ENCODE assay signal across 30 mouse cellular contexts in the genomic region with DNA sequence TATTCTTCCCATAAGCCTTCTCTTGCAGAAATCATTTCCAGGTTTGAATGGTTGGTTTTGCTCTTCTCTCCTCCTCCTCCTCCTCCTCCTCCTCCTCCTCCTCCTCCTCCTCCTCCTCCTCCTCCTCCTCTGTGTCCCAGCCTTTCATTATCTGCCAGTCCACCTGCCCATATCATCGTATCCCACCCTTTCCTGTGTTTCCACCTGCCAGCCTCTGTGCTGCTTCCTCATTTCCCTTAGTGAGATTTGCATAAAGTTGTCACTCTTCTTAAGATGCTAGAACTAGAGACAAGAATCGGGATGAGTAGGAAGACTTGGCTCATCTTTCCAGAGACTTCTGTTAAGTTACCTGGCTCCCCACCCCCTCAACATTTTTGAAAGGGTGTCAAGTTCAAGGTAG.
"Had no signal": no experiment of that assay in that cellular context is flagged by ENCODE, and none has a peak within 500 bp of the region (broad histone marks: within the 10 kb centered on the region; RNA-seq: fewer than 3 reads in every experiment).

No protein-coding gene starts in this region.

- H3K27ac ChIP-seq: heart, embryonic 13.5 days; heart, embryonic 15.5 days; hindbrain, embryonic 10.5 days; hindbrain, embryonic 12.5 days; hindbrain, embryonic 13.5 days; hindbrain, embryonic 14.5 days; hindbrain, embryonic 15.5 days; hindbrain, postnatal 0 days; intestine, embryonic 15.5 days; kidney, embryonic 15.5 days; kidney, postnatal 0 days; layer of hippocampus, adult 2 months; left cerebral cortex, adult 2 months had no signal

- H3K27me3 ChIP-seq: heart, embryonic 12.5 days; heart, embryonic 13.5 days; heart, embryonic 15.5 days; hindbrain, embryonic 12.5 days; hindbrain, embryonic 13.5 days; hindbrain, embryonic 15.5 days; intestine, embryonic 15.5 days; kidney, embryonic 15.5 days had no signal

- H3K36me3 ChIP-seq: heart, embryonic 12.5 days; heart, embryonic 13.5 days; heart, embryonic 15.5 days; hindbrain, embryonic 10.5 days; hindbrain, embryonic 12.5 days; hindbrain, embryonic 13.5 days; hindbrain, embryonic 15.5 days; intestine, embryonic 15.5 days; kidney, embryonic 15.5 days had no signal

- H3K9ac ChIP-seq: heart, embryonic 12.5 days; heart, embryonic 13.5 days; heart, embryonic 15.5 days; hindbrain, embryonic 12.5 days; hindbrain, embryonic 13.5 days; hindbrain, embryonic 14.5 days; hindbrain, embryonic 15.5 days; intestine, embryonic 15.5 days; kidney, embryonic 15.5 days had no signal

- H3K9me3 ChIP-seq: heart, embryonic 12.5 days; heart, embryonic 13.5 days; heart, embryonic 15.5 days; hindbrain, embryonic 10.5 days; hindbrain, embryonic 12.5 days; hindbrain, embryonic 13.5 days; hindbrain, embryonic 15.5 days; intestine, embryonic 15.5 days; kidney, embryonic 15.5 days had no signal

- DNase-seq: heart, postnatal 10 days; heart, postnatal 14 days; heart, postnatal 36 days; heart, postnatal 4 days; kidney, adult 11 months; kidney, adult 18-20 months; kidney, adult 2 months; kidney, adult 8-10 months; kidney, adult 9 months; kidney, postnatal 10 days; kidney, postnatal 14 days; kidney, postnatal 25 days; kidney, postnatal 36 days; kidney, postnatal 4 days; layer of hippocampus, adult 9-11 months; layer of hippocampus, postnatal 36 days had no signal

- H3K4me3 ChIP-seq: heart, embryonic 12.5 days; heart, embryonic 13.5 days; heart, embryonic 15.5 days; hindbrain, embryonic 10.5 days; hindbrain, embryonic 12.5 days; hindbrain, embryonic 13.5 days; hindbrain, embryonic 15.5 days; intestine, embryonic 15.5 days; kidney, embryonic 15.5 days; layer of hippocampus, adult 2 months; left cerebral cortex, adult 2 months had no signal
